Mouse (Mus musculus): Measurements from ENCODE around the gene Arnt2. TPM values are rescaled to one million over a fixed set of nuclear protein-coding genes. Genes with fewer than 3 reads are reported as not detected.

The Arnt2 gene
- polyA plus RNA-seq, 1 experiment from 2014 or later: 74.6 TPM

DNA sequence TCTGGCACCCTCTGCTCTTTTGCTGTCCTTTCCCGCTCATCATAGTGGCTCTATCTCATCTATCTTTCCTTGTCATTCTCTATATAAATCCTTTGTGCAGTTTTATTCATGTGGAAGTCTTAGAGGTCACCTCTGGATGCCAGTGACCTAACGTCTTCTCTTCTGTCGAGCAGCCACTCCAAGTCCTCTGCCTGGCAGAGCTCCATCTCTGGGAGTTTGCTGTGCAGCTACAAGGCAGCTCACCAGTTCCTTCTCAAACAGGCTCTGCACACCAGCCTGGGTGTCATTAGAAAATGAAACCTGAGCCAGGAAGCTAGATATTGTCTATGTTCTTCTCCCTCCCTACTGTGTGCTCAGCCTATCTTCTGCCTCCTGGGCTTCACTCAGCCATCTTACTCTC, 98.4 kb downstream of the Arnt2 start:
- no peak overlapping the region for H3K4me2 ChIP-seq
- no peak overlapping the region for H3K9ac ChIP-seq
- H3K4me3 ChIP-seq: no peak overlapping the region
- peaks cover 3% of the 10 kb centered on the region; the same call in 1 of the 2 replicates for H3K36me3 ChIP-seq
- WGBS: 63% methylated on average over 3 of the region's 3 CpGs
- no peaks in the 10 kb centered on the region for H3K9me3 ChIP-seq
- H3K4me1 ChIP-seq (replicated peaks): 0 out of 2 replicates have a peak, but pooled peaks cover 3% of the 10 kb centered on the region
- no peaks in the 10 kb centered on the region for H3K27me3 ChIP-seq
- no peak for ATAC-seq (ENCODE audit: low FRiP score, low read depth)
- H3K27ac ChIP-seq (replicated peaks): no peak overlapping the region

- ATAC-seq (ENCODE audit: low FRiP score, low read depth): no peak
- Histone ChIP-seq H3K36me3 (peaks cover 3% of the 10 kb centered on the region; the same call in 1 of the 2 replicates), H3K27me3 (no peaks in the 10 kb centered on the region), H3K27ac (replicated peaks) (no peak overlapping the region), H3K9ac (no peak overlapping the region), H3K4me2 (no peak overlapping the region), H3K4me3 (no peak overlapping the region), H3K9me3 (no peaks in the 10 kb centered on the region), H3K4me1 (replicated peaks) (0 out of 2 replicates have a peak, but pooled peaks cover 3% of the 10 kb centered on the region)
- WGBS: 80% methylated on average over 4 of the region's 4 CpGs
Observed at GRCm38 (mm10) chr7:84310909-84311311, 99.1 kb downstream of the Arnt2 start.

GRCm38 (mm10) chr7:84307329-84307925, 102.5 kb downstream of the Arnt2 start:
- Histone ChIP-seq H3K4me1 (replicated peaks) (0 out of 2 replicates have a peak, but pooled peaks cover 3% of the 10 kb centered on the region), H3K4me2 (no peak overlapping the region), H3K9me3 (no peaks in the 10 kb centered on the region), H3K4me3 (no peak overlapping the region), H3K27ac (replicated peaks) (no peak overlapping the region), H3K27me3 (no peaks in the 10 kb centered on the region), H3K36me3 (peaks cover 11% of the 10 kb centered on the region), H3K9ac (no peak overlapping the region)
- 54% methylated on average over 3 of the region's 3 CpGs for WGBS
- peak; percentile 65; the same call in 1 of the 2 replicates for ATAC-seq (ENCODE audit: low FRiP score, low read depth)

GRCm38 (mm10) chr7:84300261-84300660, 109.7 kb downstream of the Arnt2 start:
- 87% methylated on average over 1 of the region's 1 CpGs for WGBS
- no peaks in the 10 kb centered on the region for H3K27me3 ChIP-seq
- H3K36me3 ChIP-seq: peaks cover 17% of the 10 kb centered on the region
- no peaks in the 10 kb centered on the region for H3K9me3 ChIP-seq
- H3K4me1 ChIP-seq (replicated peaks): no peaks in the 10 kb centered on the region
- H3K9ac ChIP-seq: no peak overlapping the region
- H3K4me3 ChIP-seq: no peak overlapping the region
- H3K4me2 ChIP-seq: no peak overlapping the region
- H3K27ac ChIP-seq (replicated peaks): no peak overlapping the region
- no peak for ATAC-seq (ENCODE audit: low FRiP score, low read depth)

GRCm38 (mm10) chr7:84299601-84300000, 110.4 kb downstream of the Arnt2 start:
- Histone ChIP-seq H3K4me3 (no peak overlapping the region), H3K9me3 (no peaks in the 10 kb centered on the region), H3K36me3 (peaks cover 10% of the 10 kb centered on the region), H3K9ac (no peak overlapping the region), H3K4me2 (no peak overlapping the region), H3K27ac (replicated peaks) (no peak overlapping the region), H3K27me3 (no peaks in the 10 kb centered on the region), H3K4me1 (replicated peaks) (no peaks in the 10 kb centered on the region)
- no peak for ATAC-seq (ENCODE audit: low FRiP score, low read depth)
- WGBS: 89% methylated on average over 4 of the region's 4 CpGs

DNA sequence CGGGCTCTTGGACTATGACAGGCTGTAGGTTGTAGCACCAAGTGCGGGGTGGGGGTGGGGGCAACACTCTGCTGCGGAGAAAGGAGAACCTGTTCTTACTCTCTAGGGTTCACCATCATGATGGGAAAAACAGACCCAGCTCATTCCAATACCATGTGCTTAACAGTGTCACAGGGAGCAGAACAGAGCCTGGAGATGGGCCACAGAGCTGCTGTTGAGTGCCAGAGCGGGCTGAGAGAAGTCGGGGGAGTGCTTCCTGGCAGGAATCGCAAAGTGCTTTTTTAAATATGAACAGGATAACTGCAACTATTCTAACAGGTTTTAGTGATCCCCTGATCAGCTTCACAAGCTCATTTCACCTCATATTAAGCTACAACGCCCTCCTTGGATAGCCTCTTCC, 116.9 kb downstream of the Arnt2 start:
- ATAC-seq (ENCODE audit: low FRiP score, low read depth): no peak
- Histone ChIP-seq H3K36me3 (peaks cover 6% of the 10 kb centered on the region; the same call in 1 of the 2 replicates), H3K4me1 (replicated peaks) (no peaks in the 10 kb centered on the region), H3K4me3 (no peak overlapping the region), H3K9ac (no peak overlapping the region), H3K9me3 (no peaks in the 10 kb centered on the region), H3K27ac (replicated peaks) (no peak overlapping the region), H3K4me2 (no peak overlapping the region), H3K27me3 (no peaks in the 10 kb centered on the region)
- WGBS: 88% methylated on average over 7 of the region's 7 CpGs

GRCm38 (mm10) chr7:84287226-84287587, 122.8 kb downstream of the Arnt2 start:
- Histone ChIP-seq H3K9ac (no peak overlapping the region), H3K4me2 (no peak overlapping the region), H3K9me3 (no peaks in the 10 kb centered on the region), H3K4me1 (replicated peaks) (no peaks in the 10 kb centered on the region), H3K27me3 (no peaks in the 10 kb centered on the region), H3K4me3 (no peak overlapping the region), H3K27ac (replicated peaks) (no peak overlapping the region), H3K36me3 (peaks cover 19% of the 10 kb centered on the region; the same call in 1 of the 2 replicates)
- WGBS: 78% methylated on average over 2 of the region's 2 CpGs
- ATAC-seq (ENCODE audit: low FRiP score, low read depth): no peak

- Histone ChIP-seq H3K9ac (no peak overlapping the region), H3K4me3 (no peak overlapping the region), H3K9me3 (no peaks in the 10 kb centered on the region), H3K27me3 (no peaks in the 10 kb centered on the region), H3K27ac (replicated peaks) (no peak overlapping the region), H3K4me1 (replicated peaks) (no peaks in the 10 kb centered on the region), H3K4me2 (no peak overlapping the region), H3K36me3 (peaks cover 22% of the 10 kb centered on the region; the same call in 1 of the 2 replicates)
- WGBS: 75% methylated on average over 8 of the region's 8 CpGs
- ATAC-seq (ENCODE audit: low FRiP score, low read depth): no peak; the same call in 1 of the 2 replicates
Observed at GRCm38 (mm10) chr7:84286526-84287225, 123.3 kb downstream of the Arnt2 start.

DNA sequence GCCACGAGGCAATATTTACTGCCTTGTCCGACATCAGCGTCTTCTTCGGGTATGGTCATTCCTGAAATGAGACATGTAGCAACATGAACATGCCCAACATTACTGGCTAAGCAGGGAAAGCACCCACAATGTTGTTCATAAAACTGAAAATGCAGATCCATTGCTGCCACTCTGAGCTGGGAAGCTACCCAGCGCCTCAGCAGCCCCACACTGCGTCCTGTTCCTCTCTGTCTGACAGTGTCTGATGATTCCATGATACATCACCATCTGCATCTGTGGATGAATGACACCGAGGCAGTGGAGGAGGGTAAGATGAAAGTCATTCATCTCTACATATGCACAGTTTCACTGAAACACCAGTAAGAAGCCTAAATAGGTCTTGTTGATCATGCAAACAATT, 124.2 kb downstream of the Arnt2 start:
- Histone ChIP-seq H3K4me1 (replicated peaks) (no peaks in the 10 kb centered on the region), H3K4me2 (no peak overlapping the region), H3K9me3 (no peaks in the 10 kb centered on the region), H3K4me3 (no peak overlapping the region), H3K9ac (no peak overlapping the region), H3K36me3 (peaks cover 29% of the 10 kb centered on the region), H3K27ac (replicated peaks) (no peak overlapping the region), H3K27me3 (no peaks in the 10 kb centered on the region)
- ATAC-seq (ENCODE audit: low FRiP score, low read depth): no peak
- 89% methylated on average over 7 of the region's 7 CpGs for WGBS

DNA sequence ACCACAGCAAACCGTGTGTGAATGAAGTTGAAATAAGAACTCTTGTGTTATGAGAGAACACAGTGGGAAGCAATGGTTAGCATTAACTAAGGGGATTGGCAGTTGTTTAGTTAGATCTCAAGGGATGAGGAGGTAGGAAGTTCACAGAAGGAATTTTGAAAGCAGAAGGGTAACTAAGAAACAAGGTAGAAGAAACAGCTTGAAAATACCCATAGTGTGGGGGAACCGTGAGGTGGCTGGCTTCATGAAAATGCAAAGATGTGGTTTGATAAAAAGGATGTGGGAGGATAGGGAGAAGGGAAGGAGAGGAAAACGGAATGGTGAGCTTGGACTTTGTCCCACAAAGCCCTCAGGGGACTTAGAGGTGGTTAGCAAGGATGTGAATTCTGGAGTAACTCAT, 125.0 kb downstream of the Arnt2 start:
- WGBS: 79% methylated on average over 3 of the region's 3 CpGs
- H3K9me3 ChIP-seq: no peaks in the 10 kb centered on the region
- ATAC-seq (ENCODE audit: low FRiP score, low read depth): no peak
- H3K36me3 ChIP-seq: peaks cover 35% of the 10 kb centered on the region
- no peak overlapping the region for H3K4me2 ChIP-seq
- no peak overlapping the region for H3K9ac ChIP-seq
- no peaks in the 10 kb centered on the region for H3K27me3 ChIP-seq
- no peak overlapping the region for H3K27ac ChIP-seq (replicated peaks)
- no peak overlapping the region for H3K4me3 ChIP-seq
- H3K4me1 ChIP-seq (replicated peaks): no peaks in the 10 kb centered on the region

DNA sequence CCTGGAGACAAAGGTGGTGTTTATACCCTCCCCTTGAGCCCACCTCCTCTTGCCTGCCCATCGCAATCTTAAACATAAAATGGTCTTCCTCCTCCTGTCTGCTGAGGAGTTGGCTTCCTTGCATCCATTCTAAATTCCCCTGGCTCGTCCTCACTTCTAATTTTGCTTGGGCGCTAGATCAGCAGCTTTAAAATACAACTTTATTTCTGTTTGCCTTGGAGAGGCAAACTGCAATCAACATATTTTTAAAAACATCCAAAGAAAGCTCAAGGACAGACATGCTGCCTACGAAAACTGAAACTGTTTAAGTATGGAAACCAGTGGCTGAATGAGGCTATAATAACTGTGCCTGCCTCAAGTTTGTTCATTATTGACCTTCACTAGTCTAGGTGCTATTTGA, 127.7 kb downstream of the Arnt2 start:
- peaks cover 38% of the 10 kb centered on the region for H3K36me3 ChIP-seq
- 94% methylated on average over 4 of the region's 4 CpGs for WGBS

GRCm38 (mm10) chr7:84279231-84279630, 130.7 kb downstream of the Arnt2 start:
- H3K27me3 ChIP-seq: no peaks in the 10 kb centered on the region
- H3K4me3 ChIP-seq: no peak overlapping the region
- H3K36me3 ChIP-seq: peaks cover 51% of the 10 kb centered on the region
- ATAC-seq (ENCODE audit: low FRiP score, low read depth): no peak
- H3K9ac ChIP-seq: no peak overlapping the region
- no peak overlapping the region for H3K27ac ChIP-seq (replicated peaks)
- 85% methylated on average over 1 of the region's 1 CpGs for WGBS
- H3K9me3 ChIP-seq: no peaks in the 10 kb centered on the region
- H3K4me1 ChIP-seq (replicated peaks): no peaks in the 10 kb centered on the region
- no peak overlapping the region for H3K4me2 ChIP-seq

More for the DNA sequence above, 127.7 kb downstream of the Arnt2 start:
- Histone ChIP-seq H3K4me2 (no peak overlapping the region), H3K27me3 (no peaks in the 10 kb centered on the region), H3K9ac (no peak overlapping the region), H3K9me3 (no peaks in the 10 kb centered on the region), H3K4me1 (replicated peaks) (no peaks in the 10 kb centered on the region), H3K27ac (replicated peaks) (no peak overlapping the region), H3K4me3 (no peak overlapping the region)
- ATAC-seq (ENCODE audit: low FRiP score, low read depth): no peak
